Mouse (Mus musculus) brain, embryonic 14.5 days (tissue): ENCODE results near the gene Micall1.

Source experiments
- CTCF ChIP-seq: fragments of 200-500 bp; IDR thresholded peaks from 2 replicates; pipeline ENCODE4 v1.5.1; 2012; ENCODE audit warnings: inconsistent platforms, mild to moderate bottlenecking, moderate library complexity, borderline replicate concordance; ENCODE audit not compliant: insufficient read depth, insufficient read length; ENCODE audit errors: extremely low read depth
- POLR2A ChIP-seq: fragments of 200-500 bp; IDR thresholded peaks from 2 replicates; pipeline ENCODE4 v1.6.1; 2012; ENCODE audit warnings: mild to moderate bottlenecking, inconsistent platforms, borderline replicate concordance; ENCODE audit not compliant: poor library complexity, insufficient read depth, insufficient read length, severe bottlenecking; ENCODE audit errors: extremely low read depth

GRCm38 (mm10) chr15:79122119-79122518 is 13.4 kb downstream of the Micall1 start:
- no peak for TF ChIP-seq CTCF
- TF ChIP-seq POLR2A = no peak
